Mouse (Mus musculus) right cerebral cortex, postnatal 36 days (tissue): ENCODE results near the gene Fkbp15.

ENCODE experiments used
- DNase-seq, 2 experiments: peaks; one replicate each; pipeline ENCODE4 v3.0.0; 2022; ENCODE audit warnings: low spot score in 2 of 2, mixed read lengths in 1 of 2

The Fkbp15 gene

GRCm38 (mm10) chr4:62318294-62318693 lies 42.1 kb downstream of the Fkbp15 start:
- no peak for DNase-seq

GRCm38 (mm10) chr4:62316456-62316855 lies 43.9 kb downstream of the Fkbp15 start:
- DNase-seq, result no peak

- DNase-seq, result no peak
Measured at GRCm38 (mm10) chr4:62314516-62314915, 45.8 kb downstream of the Fkbp15 start.

- DNase-seq, result no peak
Measured at GRCm38 (mm10) chr4:62313641-62314211, 46.6 kb downstream of the Fkbp15 start.

GRCm38 (mm10) chr4:62312821-62313220 lies 47.5 kb downstream of the Fkbp15 start:
- DNase-seq, result no peak

- no peak for DNase-seq
Measured at GRCm38 (mm10) chr4:62308406-62308805, 51.9 kb downstream of the Fkbp15 start.

- no peak for DNase-seq
Measured at GRCm38 (mm10) chr4:62306840-62307239, 53.5 kb downstream of the Fkbp15 start.

- no peak for DNase-seq
Measured at GRCm38 (mm10) chr4:62306301-62306700, 54.0 kb downstream of the Fkbp15 start.

- DNase-seq, result no peak
Measured at GRCm38 (mm10) chr4:62303288-62303687, 57.1 kb downstream of the Fkbp15 start.

GRCm38 (mm10) chr4:62302795-62303194 lies 57.6 kb downstream of the Fkbp15 start:
- no peak for DNase-seq

- no peak for DNase-seq
Measured at GRCm38 (mm10) chr4:62300001-62300400, 60.3 kb downstream of the Fkbp15 start.

- no peak for DNase-seq
Measured at GRCm38 (mm10) chr4:62297280-62298130, 62.8 kb downstream of the Fkbp15 start.

- no peak for DNase-seq
Measured at GRCm38 (mm10) chr4:62294741-62295140, 65.6 kb downstream of the Fkbp15 start.

- peak in 1 of 2 experiments; percentile 69 for DNase-seq
Measured at GRCm38 (mm10) chr4:62293219-62293861, 67.0 kb downstream of the Fkbp15 start.

- no peak for DNase-seq
Measured at GRCm38 (mm10) chr4:62292461-62293180, 67.7 kb downstream of the Fkbp15 start.

GRCm38 (mm10) chr4:62290816-62291505 lies 69.4 kb downstream of the Fkbp15 start:
- DNase-seq, result no peak

GRCm38 (mm10) chr4:62289226-62289625 lies 71.1 kb downstream of the Fkbp15 start:
- no peak for DNase-seq

- DNase-seq, result no peak
Measured at GRCm38 (mm10) chr4:62286992-62287900, 73.1 kb downstream of the Fkbp15 start.

- peak; percentile 75 to 76 for DNase-seq
Measured at GRCm38 (mm10) chr4:62286257-62286991, 73.9 kb downstream of the Fkbp15 start.

GRCm38 (mm10) chr4:62285576-62285975 lies 74.8 kb downstream of the Fkbp15 start:
- no peak for DNase-seq
